Mouse (Mus musculus) midbrain, embryonic 11.5 days (tissue): ENCODE results near the gene Mgat3. TPM values are rescaled to one million over a fixed set of nuclear protein-coding genes. Genes with fewer than 3 reads are reported as not detected.

Source experiments
- ATAC-seq: fragments of 200-750 bp; cut with Nextera tagmentation; 2 replicates; pipeline ENCODE4 v1.8.0; 2017; ENCODE audit warnings: moderate TSS enrichment, moderate library complexity; ENCODE audit not compliant: low FRiP score
- DNase-seq: peaks from one replicate; pipeline ENCODE4 v3.0.0; 2015; ENCODE audit warnings: low spot score; ENCODE audit errors: missing footprints
- H3K27ac ChIP-seq: fragments of 300-500 bp; sonication (generic); 2 replicates; pipeline ENCODE4 v1.5.1; 2014; ENCODE audit warnings: low read depth, low read length
- H3K27me3 ChIP-seq: fragments of 300-500 bp; sonication (generic); 2 replicates; pipeline ENCODE4 v1.6.1; 2014; ENCODE audit warnings: mild to moderate bottlenecking, low read length, moderate library complexity, mixed read lengths; ENCODE audit not compliant: control insufficient read depth, insufficient read depth
- H3K36me3 ChIP-seq: fragments of 300-500 bp; sonication (generic); 2 replicates; pipeline ENCODE4 v1.6.1; 2014; ENCODE audit warnings: mild to moderate bottlenecking, low read length, moderate library complexity, mixed read lengths; ENCODE audit not compliant: control insufficient read depth, insufficient read depth
- H3K4me1 ChIP-seq: fragments of 300-500 bp; sonication (generic); 2 replicates; pipeline ENCODE4 v1.6.1; 2014; ENCODE audit warnings: low read length; ENCODE audit not compliant: control insufficient read depth, insufficient read depth
- H3K4me2 ChIP-seq: fragments of 300-500 bp; sonication (generic); 2 replicates; pipeline ENCODE4 v1.6.1; 2014; ENCODE audit warnings: mild to moderate bottlenecking, moderate library complexity
- H3K4me3 ChIP-seq: fragments of 300-500 bp; sonication (generic); 2 replicates; pipeline ENCODE4 v1.5.1; 2014; ENCODE audit warnings: low read depth, low read length
- H3K9ac ChIP-seq: fragments of 300-500 bp; sonication (generic); 2 replicates; pipeline ENCODE4 v1.6.1; 2014; ENCODE audit warnings: low read length
- H3K9me3 ChIP-seq: fragments of 300-500 bp; sonication (generic); 2 replicates; pipeline ENCODE4 v1.6.1; 2016; ENCODE audit warnings: low read length; ENCODE audit not compliant: control insufficient read depth
- WGBS: fragments of 180-500 bp; shearing (Covaris S2); extraction: QIAGEN DNeasy Blood & Tissue Kit; methylation state at CpG from one replicate; pipeline ENCODE4 v1.1.7; 2014; 5-methylcytosine and 5-hydroxymethylcytosine counted together
- polyA plus RNA-seq: library from polyadenylated mRNA; unstranded; fragments of >200 nt; fragmentation: Nextera tagmentation; extraction: Ambion mirVana; gene quantifications from 2 replicates; pipeline ENCODE4 v1.2.1, GENCODE M21; 2014

The Mgat3 gene
- polyA plus RNA-seq, 1 experiment from 2014 or later: 10.7 TPM

- Histone ChIP-seq H3K9ac (no peak overlapping the region), H3K4me1 (no peaks in the 10 kb centered on the region), H3K9me3 (no peaks in the 10 kb centered on the region), H3K27me3 (no peaks in the 10 kb centered on the region), H3K4me3 (no peak overlapping the region), H3K4me2 (no peak overlapping the region), H3K36me3 (no peaks in the 10 kb centered on the region), H3K27ac (no peak overlapping the region)
- DNase-seq (peak; percentile 77), ATAC-seq (no peak)
- WGBS: 71% methylated on average over 4 of the region's 4 CpGs
Measured at GRCm38 (mm10) chr15:80219705-80220657, 46.5 kb downstream of the Mgat3 start.

GRCm38 (mm10) chr15:80221031-80221430 lies 47.5 kb downstream of the Mgat3 start:
- peak; percentile 82 for DNase-seq
- Histone ChIP-seq H3K9me3 (no peaks in the 10 kb centered on the region), H3K4me1 (no peaks in the 10 kb centered on the region), H3K9ac (no peak overlapping the region), H3K4me3 (no peak overlapping the region), H3K27me3 (no peaks in the 10 kb centered on the region), H3K4me2 (no peak overlapping the region), H3K27ac (no peak overlapping the region), H3K36me3 (no peaks in the 10 kb centered on the region)
- WGBS: 64% methylated on average over 8 of the region's 8 CpGs
- ATAC-seq: no peak

- Histone ChIP-seq H3K27ac (no peak overlapping the region), H3K4me3 (no peak overlapping the region), H3K4me2 (no peak overlapping the region), H3K9ac (no peak overlapping the region), H3K27me3 (no peaks in the 10 kb centered on the region), H3K4me1 (no peaks in the 10 kb centered on the region), H3K36me3 (no peaks in the 10 kb centered on the region), H3K9me3 (no peaks in the 10 kb centered on the region)
- 88% methylated on average over 7 of the region's 7 CpGs for WGBS
- DNase-seq (no peak), ATAC-seq (no peak)
Measured at GRCm38 (mm10) chr15:80223751-80224150, 50.2 kb downstream of the Mgat3 start.

GRCm38 (mm10) chr15:80225208-80225607 lies 51.7 kb downstream of the Mgat3 start:
- no peaks in the 10 kb centered on the region for H3K27me3 ChIP-seq
- no peaks in the 10 kb centered on the region for H3K36me3 ChIP-seq
- DNase-seq (peak; percentile 95), ATAC-seq (no peak)
- H3K27ac ChIP-seq: no peak overlapping the region
- H3K9ac ChIP-seq: no peak overlapping the region
- no peak overlapping the region for H3K4me2 ChIP-seq
- no peaks in the 10 kb centered on the region for H3K4me1 ChIP-seq
- no peak overlapping the region for H3K4me3 ChIP-seq
- 27% methylated on average over 9 of the region's 9 CpGs for WGBS
- no peaks in the 10 kb centered on the region for H3K9me3 ChIP-seq

- peak; percentile 90 for DNase-seq
- no peak for ATAC-seq
- Histone ChIP-seq H3K27me3 (no peaks in the 10 kb centered on the region), H3K9ac (no peak overlapping the region), H3K4me2 (no peak overlapping the region), H3K9me3 (no peaks in the 10 kb centered on the region), H3K27ac (no peak overlapping the region), H3K36me3 (no peaks in the 10 kb centered on the region), H3K4me3 (no peak overlapping the region), H3K4me1 (no peaks in the 10 kb centered on the region)
- WGBS: 49% methylated on average over 2 of the region's 2 CpGs
Measured at GRCm38 (mm10) chr15:80225796-80226195, 52.3 kb downstream of the Mgat3 start.

- Histone ChIP-seq H3K36me3 (no peaks in the 10 kb centered on the region), H3K4me2 (no peak overlapping the region), H3K4me1 (no peaks in the 10 kb centered on the region), H3K27ac (no peak overlapping the region), H3K4me3 (no peak overlapping the region), H3K27me3 (no peaks in the 10 kb centered on the region), H3K9me3 (no peaks in the 10 kb centered on the region), H3K9ac (no peak overlapping the region)
- ATAC-seq (no peak), DNase-seq (peak; percentile 76)
- WGBS: 66% methylated on average over 17 of the region's 17 CpGs
Measured at GRCm38 (mm10) chr15:80228071-80228800, 54.7 kb downstream of the Mgat3 start.

GRCm38 (mm10) chr15:80232331-80232730 lies 58.8 kb downstream of the Mgat3 start:
- Histone ChIP-seq H3K27me3 (no peaks in the 10 kb centered on the region), H3K36me3 (peaks cover 10% of the 10 kb centered on the region; the same call in 1 of the 2 replicates), H3K9ac (no peak overlapping the region), H3K4me2 (no peak overlapping the region), H3K4me3 (no peak overlapping the region), H3K27ac (no peak overlapping the region; the same call in 1 of the 2 replicates), H3K9me3 (no peaks in the 10 kb centered on the region), H3K4me1 (peaks cover 7% of the 10 kb centered on the region)
- no peak for ATAC-seq
- peak; percentile 86 for DNase-seq
- 25% methylated on average over 2 of the region's 2 CpGs for WGBS

GRCm38 (mm10) chr15:80233053-80233452 lies 59.5 kb downstream of the Mgat3 start:
- no peak overlapping the region for H3K4me2 ChIP-seq
- H3K9ac ChIP-seq: no peak overlapping the region
- H3K4me1 ChIP-seq: peaks cover 7% of the 10 kb centered on the region
- 71% methylated on average over 4 of the region's 4 CpGs for WGBS
- no peak overlapping the region; the same call in 1 of the 2 replicates for H3K27ac ChIP-seq
- DNase-seq: peak; percentile 80
- no peaks in the 10 kb centered on the region for H3K27me3 ChIP-seq
- no peak overlapping the region for H3K4me3 ChIP-seq
- H3K36me3 ChIP-seq: peaks cover 11% of the 10 kb centered on the region; the same call in 1 of the 2 replicates
- peak; percentile 14; the same call in 1 of the 2 replicates for ATAC-seq
- no peaks in the 10 kb centered on the region for H3K9me3 ChIP-seq
